Mouse (Mus musculus) neural tube, embryonic 13.5 days (tissue): ENCODE measurements at regions not wholly inside any gene's neighbourhood (a gene's known extent, or its start where the extent isn't known, plus 50 kb on each side); places are given as distances from the start of the nearest gene placed in this dataset.
A peak's percentile ranks its signal among the peaks of the same experiment; 100 is the strongest.

Experiments
- ATAC-seq: fragments of 200-750 bp; cut with Nextera tagmentation; 2 replicates; pipeline ENCODE4 v1.8.0; 2017; ENCODE audit warnings: low read depth, mild to moderate bottlenecking, moderate TSS enrichment, moderate library complexity
- H3K27ac ChIP-seq: fragments of 300-500 bp; sonication (generic); replicated peaks from 2 replicates; pipeline ENCODE4 v1.5.1; 2015; ENCODE audit warnings: moderate library complexity, mild to moderate bottlenecking, inconsistent platforms
- H3K27me3 ChIP-seq: fragments of 300-500 bp; sonication (generic); 2 replicates; pipeline ENCODE4 v1.6.1; 2015; ENCODE audit warnings: mild to moderate bottlenecking, inconsistent platforms
- H3K36me3 ChIP-seq: fragments of 300-500 bp; sonication (generic); 2 replicates; pipeline ENCODE4 v1.6.1; 2015; ENCODE audit warnings: mild to moderate bottlenecking, inconsistent platforms
- H3K4me1 ChIP-seq: fragments of 300-500 bp; sonication (generic); replicated peaks from 2 replicates; pipeline ENCODE4 v1.6.1; 2015; ENCODE audit warnings: inconsistent platforms
- H3K4me2 ChIP-seq: fragments of 300-500 bp; sonication (generic); 2 replicates; pipeline ENCODE4 v1.6.1; 2015; ENCODE audit warnings: inconsistent platforms, mild to moderate bottlenecking, moderate library complexity
- H3K4me3 ChIP-seq: fragments of 300-500 bp; sonication (generic); 2 replicates; pipeline ENCODE4 v1.5.1; 2015; ENCODE audit warnings: mild to moderate bottlenecking, inconsistent platforms
- H3K9ac ChIP-seq: fragments of 300-500 bp; sonication (generic); 2 replicates; pipeline ENCODE4 v1.6.1; 2015; ENCODE audit warnings: moderate library complexity, mild to moderate bottlenecking, inconsistent platforms
- H3K9me3 ChIP-seq: fragments of 300-500 bp; sonication (generic); 2 replicates; pipeline ENCODE4 v1.6.1; 2016; ENCODE audit warnings: inconsistent platforms
- WGBS: fragments of 180-500 bp; shearing (Covaris S2); methylation state at CpG from one replicate; pipeline ENCODE4 v1.1.7; 2015; 5-methylcytosine and 5-hydroxymethylcytosine counted together

- Histone ChIP-seq H3K4me2 (no peak overlapping the region), H3K4me3 (no peak overlapping the region), H3K9me3 (no peaks in the 10 kb centered on the region), H3K9ac (no peak overlapping the region), H3K27me3 (no peaks in the 10 kb centered on the region), H3K36me3 (no peaks in the 10 kb centered on the region), H3K4me1 (peaks cover 10% of the 10 kb centered on the region), H3K27ac (no peak overlapping the region)
- no peak for ATAC-seq
- 79% methylated on average over 2 of the region's 2 CpGs for WGBS
Observed at GRCm38 (mm10) chr9:115640781-115641180, 268.5 kb upstream of the Gadl1 start.

GRCm38 (mm10) chr9:115642032-115642431 is 267.2 kb upstream of the Gadl1 start:
- H3K4me1 ChIP-seq, result peaks cover 19% of the 10 kb centered on the region
- H3K4me2 ChIP-seq, result no peak overlapping the region
- ATAC-seq, result no peak
- H3K4me3 ChIP-seq, result no peak overlapping the region
- no peaks in the 10 kb centered on the region for H3K36me3 ChIP-seq
- H3K27me3 ChIP-seq, result no peaks in the 10 kb centered on the region
- H3K27ac ChIP-seq, result no peak overlapping the region
- 26% methylated on average over 4 of the region's 4 CpGs for WGBS
- H3K9ac ChIP-seq, result no peak overlapping the region
- H3K9me3 ChIP-seq, result no peaks in the 10 kb centered on the region

GRCm38 (mm10) chr9:115644953-115645352 is 264.3 kb upstream of the Gadl1 start:
- Histone ChIP-seq H3K4me1 (peaks cover 19% of the 10 kb centered on the region), H3K9me3 (no peaks in the 10 kb centered on the region), H3K27me3 (no peaks in the 10 kb centered on the region), H3K4me2 (no peak overlapping the region), H3K27ac (no peak overlapping the region), H3K9ac (no peak overlapping the region), H3K4me3 (no peak overlapping the region), H3K36me3 (no peaks in the 10 kb centered on the region)
- peak; percentile 63 for ATAC-seq
- 47% methylated on average over 9 of the region's 9 CpGs for WGBS

- Histone ChIP-seq H3K27ac (0 out of 2 replicates have a peak overlapping the region, but pooled peaks have one; percentile 13), H3K4me2 (no peak overlapping the region), H3K36me3 (no peaks in the 10 kb centered on the region), H3K4me3 (no peak overlapping the region), H3K9ac (0 out of 2 replicates have a peak overlapping the region, but pooled peaks have one; percentile 26), H3K27me3 (no peaks in the 10 kb centered on the region), H3K9me3 (no peaks in the 10 kb centered on the region), H3K4me1 (peaks cover 19% of the 10 kb centered on the region)
- WGBS, result 30% methylated on average over 7 of the region's 7 CpGs
- ATAC-seq, result no peak
Observed at GRCm38 (mm10) chr9:115646226-115646625, 263.0 kb upstream of the Gadl1 start.

- Histone ChIP-seq H3K4me1 (no peaks in the 10 kb centered on the region), H3K36me3 (no peaks in the 10 kb centered on the region), H3K4me3 (no peak overlapping the region), H3K9ac (no peak overlapping the region), H3K4me2 (no peak overlapping the region), H3K27me3 (no peaks in the 10 kb centered on the region), H3K9me3 (no peaks in the 10 kb centered on the region), H3K27ac (no peak overlapping the region)
- 89% methylated on average over 2 of the region's 2 CpGs for WGBS
- no peak for ATAC-seq
Observed at GRCm38 (mm10) chr9:115651708-115652107, 257.5 kb upstream of the Gadl1 start.

GRCm38 (mm10) chr9:115653116-115653515 is 256.1 kb upstream of the Gadl1 start:
- Histone ChIP-seq H3K9ac (no peak overlapping the region), H3K27me3 (no peaks in the 10 kb centered on the region), H3K27ac (no peak overlapping the region), H3K36me3 (no peaks in the 10 kb centered on the region), H3K4me1 (no peaks in the 10 kb centered on the region), H3K4me2 (no peak overlapping the region), H3K9me3 (no peaks in the 10 kb centered on the region), H3K4me3 (no peak overlapping the region)
- no peak for ATAC-seq
- WGBS, result 94% methylated on average over 5 of the region's 5 CpGs

- H3K4me1 ChIP-seq, result no peaks in the 10 kb centered on the region
- 85% methylated on average over 6 of the region's 6 CpGs for WGBS
Observed at GRCm38 (mm10) chr9:115654933-115655332, 254.3 kb upstream of the Gadl1 start.

GRCm38 (mm10) chr9:115656538-115656937 is 252.7 kb upstream of the Gadl1 start:
- Histone ChIP-seq H3K9me3 (no peaks in the 10 kb centered on the region; the same call in 1 of the 2 replicates), H3K4me1 (no peaks in the 10 kb centered on the region), H3K27me3 (no peaks in the 10 kb centered on the region), H3K4me3 (no peak overlapping the region), H3K27ac (no peak overlapping the region), H3K9ac (no peak overlapping the region), H3K4me2 (no peak overlapping the region), H3K36me3 (no peaks in the 10 kb centered on the region)
- ATAC-seq, result no peak
- 74% methylated on average over 2 of the region's 2 CpGs for WGBS

More at GRCm38 (mm10) chr9:115654933-115655332, 254.3 kb upstream of the Gadl1 start:
- ATAC-seq, result no peak
- no peaks in the 10 kb centered on the region for H3K27me3 ChIP-seq
- no peak overlapping the region for H3K4me3 ChIP-seq
- no peaks in the 10 kb centered on the region; the same call in 1 of the 2 replicates for H3K9me3 ChIP-seq
- no peak overlapping the region for H3K9ac ChIP-seq
- no peak overlapping the region for H3K27ac ChIP-seq
- H3K36me3 ChIP-seq, result no peaks in the 10 kb centered on the region
- H3K4me2 ChIP-seq, result no peak overlapping the region

- ATAC-seq, result no peak
- Histone ChIP-seq H3K27ac (no peak overlapping the region), H3K36me3 (no peaks in the 10 kb centered on the region), H3K4me3 (no peak overlapping the region), H3K4me2 (no peak overlapping the region), H3K27me3 (no peaks in the 10 kb centered on the region), H3K9ac (no peak overlapping the region), H3K4me1 (no peaks in the 10 kb centered on the region), H3K9me3 (no peaks in the 10 kb centered on the region; the same call in 1 of the 2 replicates)
- 67% methylated on average over 4 of the region's 4 CpGs for WGBS
Observed at GRCm38 (mm10) chr9:115656994-115657713, 252.1 kb upstream of the Gadl1 start.

- H3K9ac ChIP-seq, result no peak overlapping the region
- WGBS, result 95% methylated on average over 5 of the region's 5 CpGs
- H3K4me3 ChIP-seq, result no peak overlapping the region
- no peak overlapping the region for H3K4me2 ChIP-seq
- no peaks in the 10 kb centered on the region for H3K4me1 ChIP-seq
- no peak for ATAC-seq
- no peaks in the 10 kb centered on the region; the same call in 1 of the 2 replicates for H3K9me3 ChIP-seq
- H3K36me3 ChIP-seq, result no peaks in the 10 kb centered on the region
- no peaks in the 10 kb centered on the region for H3K27me3 ChIP-seq
- no peak overlapping the region for H3K27ac ChIP-seq
Observed at GRCm38 (mm10) chr9:115658477-115658876, 250.8 kb upstream of the Gadl1 start.

GRCm38 (mm10) chr9:115660371-115660770 is 248.9 kb upstream of the Gadl1 start:
- no peak for ATAC-seq
- H3K36me3 ChIP-seq, result no peaks in the 10 kb centered on the region
- H3K27me3 ChIP-seq, result no peaks in the 10 kb centered on the region
- no peak overlapping the region for H3K4me3 ChIP-seq
- no peaks in the 10 kb centered on the region; the same call in 1 of the 2 replicates for H3K9me3 ChIP-seq
- H3K4me2 ChIP-seq, result no peak overlapping the region
- 82% methylated on average over 1 of the region's 1 CpGs for WGBS
- no peak overlapping the region for H3K27ac ChIP-seq
- H3K9ac ChIP-seq, result no peak overlapping the region
- 0 out of 2 replicates have a peak, but pooled peaks cover 4% of the 10 kb centered on the region for H3K4me1 ChIP-seq

- ATAC-seq, result no peak
- H3K4me3 ChIP-seq, result no peak overlapping the region
- no peak overlapping the region for H3K27ac ChIP-seq
- H3K9me3 ChIP-seq, result no peaks in the 10 kb centered on the region; the same call in 1 of the 2 replicates
- H3K4me2 ChIP-seq, result no peak overlapping the region
- H3K4me1 ChIP-seq, result 0 out of 2 replicates have a peak, but pooled peaks cover 8% of the 10 kb centered on the region
- 68% methylated on average over 5 of the region's 5 CpGs for WGBS
- no peaks in the 10 kb centered on the region for H3K27me3 ChIP-seq
- no peak overlapping the region for H3K9ac ChIP-seq
- H3K36me3 ChIP-seq, result no peaks in the 10 kb centered on the region
Observed at GRCm38 (mm10) chr9:115661834-115662425, 247.3 kb upstream of the Gadl1 start.
